Mouse (Mus musculus) spleen, postnatal 0 days (tissue): ENCODE results near the gene Xkr7. TPM values are rescaled to one million over a fixed set of nuclear protein-coding genes. Genes with fewer than 3 reads are reported as not detected.

Experiments used
- polyA plus RNA-seq: library from polyadenylated mRNA; unstranded; fragments of >200 nt; fragmentation: Nextera tagmentation; extraction: Ambion mirVana; gene quantifications from 2 replicates; pipeline ENCODE4 v1.2.1, GENCODE M21; 2015

The Xkr7 gene
- 0.05 TPM in 1 of 2 replicates, not detected in the other for polyA plus RNA-seq

GRCm38 (mm10) chr2:153031126-153032082, at the start of gene Xkr7:
TSS of gene Xkr7 (plus strand) at chr2:153031852.

DNA sequence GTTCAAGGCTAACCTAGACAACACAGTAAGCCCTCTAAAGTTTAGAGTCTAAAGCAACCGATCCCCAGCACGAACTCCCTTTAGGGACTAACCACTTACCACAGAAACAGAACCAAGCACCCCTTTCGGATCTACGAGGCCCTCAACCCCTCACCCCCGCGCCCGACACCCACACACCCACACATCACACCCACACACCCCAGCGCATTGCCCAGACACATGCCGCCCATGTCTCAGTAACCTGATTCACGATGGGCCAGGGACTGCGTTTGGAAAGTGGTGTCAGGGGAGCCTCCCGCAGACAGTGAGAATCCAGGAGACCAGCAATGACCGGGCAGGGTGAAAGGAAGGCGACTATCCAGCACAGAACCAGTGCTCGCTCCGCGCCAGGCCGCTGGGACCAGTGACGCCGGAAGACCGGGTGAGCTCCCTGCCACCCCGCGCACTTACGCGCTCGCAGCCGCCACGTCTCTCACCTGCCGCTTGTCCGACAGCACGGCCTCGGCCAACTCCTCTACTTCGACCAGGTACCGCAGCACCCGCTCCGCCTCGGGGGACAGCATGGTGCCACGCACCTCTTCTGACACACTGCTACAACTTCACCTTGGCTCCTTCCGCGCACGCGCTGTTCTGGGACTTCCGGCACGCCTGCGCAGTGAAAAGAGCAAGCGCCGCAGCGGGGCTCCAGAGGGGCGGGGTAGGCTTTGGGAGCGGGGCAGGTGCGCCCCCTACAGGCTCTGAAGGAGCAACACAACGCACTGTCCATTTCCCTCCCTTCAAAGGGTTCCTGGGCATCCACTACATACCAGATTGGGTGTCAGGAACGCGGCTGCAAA, 16.7 kb upstream of the Xkr7 start, which contains the start of gene Pdrg1:
Pdrg1 (minus strand) TSS at position 670 of the 836 bp plus-strand sequence.

GRCm38 (mm10) chr2:153065747-153066508, 34.3 kb downstream of the Xkr7 start, which contains the start of gene Ccm2l:
TSS of gene Ccm2l (plus strand) at chr2:153065955.

Other genes starting within 250 kb of the Xkr7 start
- 112 and 123 TPM in 2 replicates for gene Bcl2l1, start 200.1 kb upstream of the Xkr7 start, polyA plus RNA-seq
- gene Tpx2, start 183.9 kb upstream of the Xkr7 start, polyA plus RNA-seq: 56.9 and 59.5 TPM in 2 replicates
- gene Mylk2, start 120.5 kb upstream of the Xkr7 start, polyA plus RNA-seq: 0.04 and 0.12 TPM in 2 replicates
- gene Foxs1, start 98.6 kb upstream of the Xkr7 start, polyA plus RNA-seq: 8.4 and 8.9 TPM in 2 replicates
- 0.06 and 0.13 TPM in 2 replicates for gene Dusp15, start 80.2 kb upstream of the Xkr7 start, polyA plus RNA-seq
- 0.17 and 0.32 TPM in 2 replicates for gene Ttll9, start 69.4 kb upstream of the Xkr7 start, polyA plus RNA-seq
- gene Pdrg1, start 16.4 kb upstream of the Xkr7 start, polyA plus RNA-seq: 58.0 and 68.5 TPM in 2 replicates
- 2.3 and 3.1 TPM in 2 replicates for gene Ccm2l, start 34.1 kb downstream of the Xkr7 start, polyA plus RNA-seq
- gene Hck, start 76.6 kb downstream of the Xkr7 start, polyA plus RNA-seq: 21.3 and 29.9 TPM in 2 replicates
- gene Tm9sf4, start 129.5 kb downstream of the Xkr7 start, polyA plus RNA-seq: 21.3 and 28.7 TPM in 2 replicates
- gene Tspyl3, start 193.6 kb downstream of the Xkr7 start, polyA plus RNA-seq: 4.3 and 5.1 TPM in 2 replicates
- 11.7 and 12.3 TPM in 2 replicates for gene Plagl2, start 209.6 kb downstream of the Xkr7 start, polyA plus RNA-seq
- gene Pofut1, start 209.7 kb downstream of the Xkr7 start, polyA plus RNA-seq: 5.5 TPM in 2 replicates